Mouse (Mus musculus) MEL (cell line): ENCODE data around the gene Olfr522. TPM values are rescaled to one million over a fixed set of nuclear protein-coding genes. Genes with fewer than 3 reads are reported as not detected.
"Not testable (repeated sequence)": the region's sequence is repeated elsewhere in the genome, so short reads cannot be mapped to it uniquely, and the experiment has no call there.

Source experiments
- DNase-seq: peaks from one replicate; pipeline ENCODE4 v3.0.0; 2011; ENCODE audit warnings: low read depth, low spot score
- H3K27ac ChIP-seq: 2 replicates; pipeline ENCODE4 v1.5.1; 2012; ENCODE audit warnings: low read depth, mild to moderate bottlenecking, control low read depth, low read length, moderate library complexity; ENCODE audit not compliant: control insufficient read depth
- H3K27me3 ChIP-seq, 2 experiments: fragments of 150-350 bp in 1 of 2; sonication (generic) in 1 of 2; 2 replicates each; pipeline ENCODE4 v1.6.1; 2012; ENCODE audit warnings: low read length in 2 of 2, mild to moderate bottlenecking in 2 of 2, improper control_type of control experiment in 1 of 2, moderate library complexity in 1 of 2; ENCODE audit not compliant: insufficient read depth in 2 of 2, control insufficient read depth in 1 of 2
- H3K36me3 ChIP-seq, 2 experiments: 2 replicates each; pipeline ENCODE4 v1.6.1; 2012 to 2014; ENCODE audit warnings: low read length in 2 of 2, improper control_type of control experiment in 1 of 2, inconsistent platforms in 1 of 2, mild to moderate bottlenecking in 1 of 2; ENCODE audit not compliant: insufficient read depth in 2 of 2, control insufficient read depth in 1 of 2
- H3K4me1 ChIP-seq, 2 experiments: fragments of 150-350 bp in 1 of 2; sonication (generic) in 1 of 2; 2 replicates each; pipeline ENCODE4 v1.6.1; 2012; ENCODE audit warnings: low read length in 2 of 2, improper control_type of control experiment in 1 of 2, mild to moderate bottlenecking in 1 of 2; ENCODE audit not compliant: insufficient read depth in 2 of 2, control insufficient read depth in 1 of 2
- H3K4me3 ChIP-seq, 2 experiments: fragments of 150-350 bp in 1 of 2; sonication (generic) in 1 of 2; 2 replicates each; pipeline ENCODE4 v1.5.1; 2012; ENCODE audit warnings: low read depth in 2 of 2, low read length in 2 of 2, mild to moderate bottlenecking in 2 of 2, moderate library complexity in 2 of 2, control low read depth in 1 of 2, improper control_type of control experiment in 1 of 2; ENCODE audit not compliant: control insufficient read depth in 1 of 2, insufficient read depth in 1 of 2
- H3K79me2 ChIP-seq: 2 replicates; pipeline ENCODE4 v1.6.1; 2012; ENCODE audit warnings: mild to moderate bottlenecking, low read length, moderate library complexity; ENCODE audit not compliant: control insufficient read depth, poor library complexity, insufficient read depth
- H3K9ac ChIP-seq: 2 replicates; pipeline ENCODE4 v1.6.1; 2012; ENCODE audit warnings: low read depth, mild to moderate bottlenecking, control low read depth, low read length, moderate library complexity; ENCODE audit not compliant: control insufficient read depth, poor library complexity, severe bottlenecking
- H3K9me3 ChIP-seq: fragments of 150-350 bp; sonication (generic); replicated peaks from 2 replicates; pipeline ENCODE4 v1.6.1; 2012; ENCODE audit warnings: mild to moderate bottlenecking, low read length, improper control_type of control experiment, moderate library complexity; ENCODE audit not compliant: insufficient read depth
- BHLHE40 ChIP-seq: IDR thresholded peaks from 2 replicates; pipeline ENCODE4 v1.6.1; 2012; ENCODE audit warnings: low read depth, mild to moderate bottlenecking, inconsistent platforms, low read length, improper control_type of control experiment, borderline replicate concordance
- CHD1 ChIP-seq: IDR thresholded peaks from 2 replicates; pipeline ENCODE4 v1.6.1; 2012; ENCODE audit warnings: low read depth, mild to moderate bottlenecking, inconsistent platforms, low read length, improper control_type of control experiment
- CHD2 ChIP-seq: IDR thresholded peaks from 2 replicates; pipeline ENCODE4 v1.6.1; 2011; ENCODE audit warnings: low read length, improper control_type of control experiment
- CTCF ChIP-seq, 3 experiments: IDR thresholded peaks in 2 of 3; conservative IDR thresholded peaks in 1 of 3; 2 replicates each; pipeline ENCODE4 v1.5.1; 2011 to 2012; ENCODE audit warnings: low read length in 3 of 3, low read depth in 2 of 3, mild to moderate bottlenecking in 2 of 3, improper control_type of control experiment in 1 of 3, inconsistent platforms in 1 of 3, mixed read lengths in 1 of 3, moderate library complexity in 1 of 3; ENCODE audit not compliant: control insufficient read depth in 1 of 3, insufficient read depth in 1 of 3, poor library complexity in 1 of 3, severe bottlenecking in 1 of 3
- EP300 ChIP-seq, 2 experiments: IDR thresholded peaks; 2 replicates each; pipeline ENCODE4 v1.6.1; 2011; ENCODE audit warnings: improper control_type of control experiment in 2 of 2, low read length in 2 of 2, low read depth in 1 of 2, mild to moderate bottlenecking in 1 of 2
- ETS1 ChIP-seq: IDR thresholded peaks from 2 replicates; pipeline ENCODE4 v1.6.1; 2012; ENCODE audit warnings: low read depth, mild to moderate bottlenecking, inconsistent platforms, low read length, improper control_type of control experiment, moderate library complexity
- GATA1 ChIP-seq: IDR thresholded peaks from 2 replicates; pipeline ENCODE4 v1.6.1; 2011; ENCODE audit warnings: low read depth, low read length, improper control_type of control experiment
- HCFC1 ChIP-seq: IDR thresholded peaks from 2 replicates; pipeline ENCODE4 v1.6.1; 2012; ENCODE audit warnings: low read depth, mild to moderate bottlenecking, inconsistent platforms, low read length, improper control_type of control experiment, moderate library complexity
- KAT2A ChIP-seq: conservative IDR thresholded peaks from 2 replicates; pipeline ENCODE4 v1.6.1; 2012; ENCODE audit warnings: low read depth, low read length, improper control_type of control experiment, inconsistent platforms
- MYB ChIP-seq: IDR thresholded peaks from 2 replicates; pipeline ENCODE4 v1.6.1; 2011; ENCODE audit warnings: mild to moderate bottlenecking, low read depth, low read length, improper control_type of control experiment
- MYC ChIP-seq: IDR thresholded peaks from 2 replicates; pipeline ENCODE4 v1.6.1; 2011; ENCODE audit warnings: low read depth, mild to moderate bottlenecking, low read length, improper control_type of control experiment, moderate library complexity
- NRF1 ChIP-seq: IDR thresholded peaks from 2 replicates; pipeline ENCODE4 v1.6.1; 2014; ENCODE audit warnings: low read depth, mild to moderate bottlenecking, inconsistent platforms, low read length, improper control_type of control experiment, moderate library complexity; ENCODE audit not compliant: poor library complexity, insufficient read depth, severe bottlenecking
- RAD21 ChIP-seq: IDR thresholded peaks from 2 replicates; pipeline ENCODE4 v1.6.1; 2011; ENCODE audit warnings: mild to moderate bottlenecking, low read depth, low read length, improper control_type of control experiment
- RCOR1 ChIP-seq: IDR thresholded peaks from 2 replicates; pipeline ENCODE4 v1.6.1; 2012; ENCODE audit warnings: low read depth, mild to moderate bottlenecking, inconsistent platforms, low read length, improper control_type of control experiment
- SIN3A ChIP-seq: IDR thresholded peaks from 2 replicates; pipeline ENCODE4 v1.6.1; 2012; ENCODE audit warnings: low read length, improper control_type of control experiment, inconsistent platforms
- SMC3 ChIP-seq: IDR thresholded peaks from 2 replicates; pipeline ENCODE4 v1.6.1; 2011; ENCODE audit warnings: low read depth, low read length, improper control_type of control experiment
- TAL1 ChIP-seq: IDR thresholded peaks from 2 replicates; pipeline ENCODE4 v1.6.1; 2012; ENCODE audit warnings: mild to moderate bottlenecking, inconsistent platforms, low read length, moderate library complexity, mixed read lengths
- TCF12 ChIP-seq: IDR thresholded peaks from 2 replicates; pipeline ENCODE4 v1.6.1; 2014; ENCODE audit warnings: low read depth, mild to moderate bottlenecking, inconsistent platforms, low read length, improper control_type of control experiment, moderate library complexity
- USF1 ChIP-seq: IDR thresholded peaks from 2 replicates; pipeline ENCODE4 v1.6.1; 2014; ENCODE audit warnings: low read depth, mild to moderate bottlenecking, inconsistent platforms, low read length, improper control_type of control experiment, moderate library complexity
- ZC3H11A ChIP-seq: IDR thresholded peaks from 2 replicates; pipeline ENCODE4 v1.6.1; 2012; ENCODE audit warnings: low read depth, mild to moderate bottlenecking, inconsistent platforms, low read length, improper control_type of control experiment
- ZNF384 ChIP-seq: IDR thresholded peaks from 2 replicates; pipeline ENCODE4 v1.6.1; 2012; ENCODE audit warnings: low read depth, mild to moderate bottlenecking, inconsistent platforms, low read length, improper control_type of control experiment
- polyA plus RNA-seq, 2 experiments: library from polyadenylated mRNA; stranded (reverse) in 1 of 2; unstranded in 1 of 2; fragments of >175 nt in 1 of 2; fragments of >200 nt in 1 of 2; gene quantifications; 2 replicates each; pipeline versions ENCODE4 v1.2.1 to v1.2.4; 2012; ENCODE audit warnings: low replicate concordance in 2 of 2, low read depth in 1 of 2; ENCODE audit not compliant: insufficient read length in 2 of 2, insufficient read depth in 1 of 2, missing spikeins in 1 of 2
- total RNA-seq: library from RNA; depleted of rRNA; stranded (reverse); fragments of 300-350 nt; gene quantifications from 2 replicates; pipeline ENCODE4 v1.2.3, GENCODE M21; 2012

The Olfr522 gene
- total and polyA plus RNA-seq, 3 experiments = not detected

DNA sequence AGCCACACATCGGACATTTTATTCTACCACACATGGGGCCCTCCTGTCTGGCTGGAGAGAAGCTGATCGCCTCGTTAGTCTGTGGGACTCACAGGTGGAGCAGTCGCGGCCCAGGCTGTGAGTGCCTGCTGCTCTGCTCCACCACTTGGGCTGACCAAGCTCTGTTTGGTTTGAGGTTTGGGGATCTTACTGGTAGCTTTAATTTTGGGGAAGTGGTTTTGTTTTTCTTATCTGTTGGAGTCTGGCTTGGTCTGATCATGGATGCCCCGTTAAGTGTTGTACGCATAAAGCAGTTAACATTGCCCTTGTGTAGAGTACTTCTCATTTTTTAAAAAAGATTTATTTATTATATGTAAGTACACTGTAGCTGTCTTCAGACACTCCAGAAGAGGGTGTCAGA lies 30.5 kb downstream of the Olfr522 start:
- not testable (repeated sequence) for H3K4me3 ChIP-seq, H3K79me2 ChIP-seq, H3K27ac ChIP-seq, H3K9ac ChIP-seq, H3K27me3 ChIP-seq, H3K9me3 ChIP-seq
- peak; percentile 92 for TF ChIP-seq RCOR1
- TF ChIP-seq TCF12 = peak; percentile 79
- TF ChIP-seq SIN3A = peak; percentile 58; the same call in 1 of the 2 replicates
- peak; percentile 51 for TF ChIP-seq TAL1
- peak; percentile 81 to 83 for TF ChIP-seq EP300 (IDR thresholded peaks at IDR 0.05; ENCODE audit: low read depth in 1 of 2, low read length in 2 of 2)
- peak; percentile 48; the same call in 1 of the 2 replicates for TF ChIP-seq ETS1
- TF ChIP-seq GATA1 = peak; percentile 83
- Histone ChIP-seq H3K36me3 (peaks cover 0 to 16% of the 10 kb centered on the region in 2 experiments; a peak in 2 of 4 replicates), H3K4me1 (peaks cover 0 to 21% of the 10 kb centered on the region in 2 experiments; a peak in 2 of 4 replicates)
- DNase-seq = peak; percentile 69

GRCm38 (mm10) chr7:140132184-140132583 lies 32.4 kb downstream of the Olfr522 start:
- not testable (repeated sequence) for H3K9me3 ChIP-seq, H3K27me3 ChIP-seq, H3K9ac ChIP-seq, H3K27ac ChIP-seq, H3K4me3 ChIP-seq, DNase-seq, H3K79me2 ChIP-seq
- H3K36me3 ChIP-seq = peaks cover 0 to 16% of the 10 kb centered on the region in 2 experiments; a peak in 2 of 4 replicates
- peaks cover 0 to 21% of the 10 kb centered on the region in 2 experiments; a peak in 2 of 4 replicates for H3K4me1 ChIP-seq

DNA sequence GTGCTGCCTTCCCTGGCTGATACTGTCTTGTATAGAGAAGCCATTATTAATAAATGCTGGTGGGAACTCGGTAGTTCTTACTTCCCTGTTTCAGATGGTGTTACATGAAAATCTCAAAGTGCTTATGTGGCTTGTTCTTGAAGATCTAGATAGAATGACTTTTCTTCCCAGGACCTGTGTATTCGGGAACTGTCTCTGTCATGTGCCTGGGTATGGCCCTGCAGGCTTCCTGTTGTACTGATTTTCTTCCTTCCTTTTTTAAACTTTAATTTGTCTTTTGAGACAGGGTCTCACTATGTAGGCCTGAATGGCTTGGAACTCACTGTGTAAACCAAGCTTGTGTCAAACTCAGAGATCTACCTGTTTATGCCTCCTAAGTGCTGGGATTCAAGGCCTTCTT lies 36.7 kb downstream of the Olfr522 start:
- Histone ChIP-seq H3K27ac (no peak overlapping the region), H3K36me3 (peaks cover 0 to 2% of the 10 kb centered on the region in 2 experiments; a peak in 1 of 4 replicates), H3K79me2 (no peaks in the 10 kb centered on the region), H3K4me3 (no peak overlapping the region), H3K4me1 (peaks cover 0 to 4% of the 10 kb centered on the region in 2 experiments; a peak in 1 of 4 replicates), H3K27me3 (no peaks in the 10 kb centered on the region), H3K9me3 (no peaks in the 10 kb centered on the region), H3K9ac (no peak overlapping the region)
- no peak for DNase-seq
- no peak for TF ChIP-seq NRF1
- TF ChIP-seq HCFC1 = no peak
- no peak for TF ChIP-seq ZNF384
- TF ChIP-seq MYC = no peak
- no peak for TF ChIP-seq BHLHE40
- no peak for TF ChIP-seq ZC3H11A
- TF ChIP-seq MYB = no peak
- TF ChIP-seq SMC3 = no peak
- TF ChIP-seq GATA1 = no peak
- no peak for TF ChIP-seq CTCF (IDR thresholded peaks at IDR 0.05 in 2 of 3, conservative IDR thresholded peaks at IDR 0.05 in 1 of 3; ENCODE audit: control insufficient read depth in 1 of 3, insufficient read depth in 1 of 3, low read depth in 2 of 3, low read length in 3 of 3, poor library complexity in 1 of 3, severe bottlenecking in 1 of 3)
- TF ChIP-seq TCF12 = no peak
- no peak for TF ChIP-seq KAT2A
- TF ChIP-seq RAD21 = no peak
- TF ChIP-seq CHD2 = no peak
- no peak for TF ChIP-seq USF1
- TF ChIP-seq RCOR1 = no peak
- no peak for TF ChIP-seq EP300 (IDR thresholded peaks at IDR 0.05; ENCODE audit: low read depth in 1 of 2, low read length in 2 of 2)
- no peak for TF ChIP-seq CHD1
- TF ChIP-seq, all 39 proteins: peak for 0
